Mouse (Mus musculus): ENCODE measurements at regions not wholly inside any gene's neighbourhood (a gene's known extent, or its start where the extent isn't known, plus 50 kb on each side); places are given as distances from the start of the nearest gene placed in this dataset.

DNA sequence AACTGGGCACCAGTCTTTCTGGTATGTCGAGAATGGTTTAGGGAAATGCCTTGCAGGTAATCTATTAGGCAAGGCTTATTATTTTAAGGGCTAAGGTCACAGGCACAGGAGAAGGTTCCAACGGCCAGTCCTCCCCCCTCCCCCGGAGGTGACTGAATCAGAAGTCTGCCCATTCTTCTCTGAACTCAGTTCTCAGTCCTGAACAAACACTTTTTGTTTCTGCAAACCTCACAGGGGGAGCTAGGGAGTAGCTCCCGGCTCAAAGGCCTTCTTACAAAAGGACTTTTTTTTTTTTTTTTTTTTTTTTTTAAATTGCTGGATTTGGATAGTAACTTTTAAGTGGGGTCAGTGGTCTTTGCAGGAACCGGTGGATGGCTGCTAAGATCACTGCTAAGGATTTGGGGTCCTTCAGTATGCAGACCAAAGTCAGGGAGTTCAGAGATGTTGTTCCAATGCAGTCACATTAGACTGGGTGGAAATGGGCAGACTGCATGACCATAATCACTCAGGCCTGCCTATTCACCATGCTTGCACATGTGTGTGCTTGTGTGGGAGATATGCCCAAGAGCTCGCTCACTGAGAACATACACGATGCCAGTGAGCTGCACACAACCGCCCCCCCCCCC lies 467.1 kb downstream of the Vrk1 start:
- no peak for TF ChIP-seq CTCF (IDR thresholded peaks at IDR 0.05; ENCODE audit: low read depth)
- no peak for TF ChIP-seq EP300 (IDR thresholded peaks at IDR 0.05; ENCODE audit: low read depth)

All from liver, postnatal 0 days (tissue).